Mouse (Mus musculus) T-helper 2 cell (primary cell): ENCODE measurements around the gene Thrap3.

ENCODE experiments used
- in situ Hi-C: fragments of 300-600 bp; cut with MboI, MseI; formaldehyde crosslinking; loops from one replicate; pipeline ENCODE4 v1.15.1; 2025; ENCODE audit warnings: high pct_unique_total_duplicates

Thrap3 gene

GRCm38 (mm10) chr4:126148161-126148961, 54.2 kb downstream of the Thrap3 start:
- in situ Hi-C loops = no loop called here

- in situ Hi-C loops = no loop called here
These were observed 54.9 kb downstream of the Thrap3 start, which contains the start of gene Eva1b for GRCm38 (mm10) chr4:126147533-126148160. Eva1b (plus strand) TSS chr4:126147744.

- in situ Hi-C loops = no loop called here
These were observed 55.5 kb downstream of the Thrap3 start for GRCm38 (mm10) chr4:126146974-126147532.

- in situ Hi-C loops = no loop called here
These were observed 57.2 kb downstream of the Thrap3 start for GRCm38 (mm10) chr4:126145396-126145795.

GRCm38 (mm10) chr4:126141021-126141420, 61.5 kb downstream of the Thrap3 start:
- in situ Hi-C loops = no loop called here

GRCm38 (mm10) chr4:126137773-126138172, 64.8 kb downstream of the Thrap3 start:
- in situ Hi-C loops = loop anchor here (10.0 kb wide), 1 partner anchor 383 kb away; no protein-coding TSS in a partner anchor

GRCm38 (mm10) chr4:126134639-126135038, 67.9 kb downstream of the Thrap3 start:
- in situ Hi-C loops = loop anchor here (10.0 kb wide), 1 partner anchor 380 kb away; no protein-coding TSS in a partner anchor

GRCm38 (mm10) chr4:126134236-126134635, 68.3 kb downstream of the Thrap3 start:
- in situ Hi-C loops = loop anchor here (10.0 kb wide), 1 partner anchor 379 kb away; no protein-coding TSS in a partner anchor

GRCm38 (mm10) chr4:126132636-126133264, 69.8 kb downstream of the Thrap3 start:
- in situ Hi-C loops = loop anchor here (10.0 kb wide), 1 partner anchor 378 kb away; no protein-coding TSS in a partner anchor

GRCm38 (mm10) chr4:126131290-126132121, 71.1 kb downstream of the Thrap3 start:
- in situ Hi-C loops = loop anchor here (10.0 kb wide), 1 partner anchor 377 kb away; no protein-coding TSS in a partner anchor

GRCm38 (mm10) chr4:126130502-126130901, 72.1 kb downstream of the Thrap3 start:
- in situ Hi-C loops = loop anchor here (10.0 kb wide), 1 partner anchor 376 kb away; no protein-coding TSS in a partner anchor

- in situ Hi-C loops = no loop called here
These were observed 79.1 kb downstream of the Thrap3 start for GRCm38 (mm10) chr4:126123309-126124040.

GRCm38 (mm10) chr4:126120506-126120905, 82.1 kb downstream of the Thrap3 start:
- in situ Hi-C loops = no loop called here

- in situ Hi-C loops = no loop called here
These were observed 82.5 kb downstream of the Thrap3 start for GRCm38 (mm10) chr4:126120052-126120451.

- in situ Hi-C loops = loop anchor here (5.0 kb wide), 1 partner anchor 37 kb away; no protein-coding TSS in a partner anchor
These were observed 83.5 kb downstream of the Thrap3 start for GRCm38 (mm10) chr4:126119051-126119450.

GRCm38 (mm10) chr4:126118651-126119050, 83.9 kb downstream of the Thrap3 start:
- in situ Hi-C loops = loop anchor here (5.0 kb wide), 1 partner anchor 36 kb away; no protein-coding TSS in a partner anchor

GRCm38 (mm10) chr4:126117116-126117515, 85.4 kb downstream of the Thrap3 start:
- in situ Hi-C loops = loop anchor here (5.0 kb wide), 1 partner anchor 35 kb away; no protein-coding TSS in a partner anchor

- in situ Hi-C loops = loop anchor here (5.0 kb wide), 1 partner anchor 34 kb away; no protein-coding TSS in a partner anchor
These were observed 86.6 kb downstream of the Thrap3 start for GRCm38 (mm10) chr4:126115871-126116521.

GRCm38 (mm10) chr4:126115411-126115810, 87.1 kb downstream of the Thrap3 start:
- in situ Hi-C loops = loop anchor here (5.0 kb wide), 1 partner anchor 33 kb away; no protein-coding TSS in a partner anchor
